Mouse (Mus musculus) cerebellum, adult 8-10 months (tissue): ENCODE measurements around the gene Otud1.

Experiments used
- DNase-seq: peaks from one replicate; pipeline ENCODE4 v3.0.0; 2022

Otud1 gene

DNA sequence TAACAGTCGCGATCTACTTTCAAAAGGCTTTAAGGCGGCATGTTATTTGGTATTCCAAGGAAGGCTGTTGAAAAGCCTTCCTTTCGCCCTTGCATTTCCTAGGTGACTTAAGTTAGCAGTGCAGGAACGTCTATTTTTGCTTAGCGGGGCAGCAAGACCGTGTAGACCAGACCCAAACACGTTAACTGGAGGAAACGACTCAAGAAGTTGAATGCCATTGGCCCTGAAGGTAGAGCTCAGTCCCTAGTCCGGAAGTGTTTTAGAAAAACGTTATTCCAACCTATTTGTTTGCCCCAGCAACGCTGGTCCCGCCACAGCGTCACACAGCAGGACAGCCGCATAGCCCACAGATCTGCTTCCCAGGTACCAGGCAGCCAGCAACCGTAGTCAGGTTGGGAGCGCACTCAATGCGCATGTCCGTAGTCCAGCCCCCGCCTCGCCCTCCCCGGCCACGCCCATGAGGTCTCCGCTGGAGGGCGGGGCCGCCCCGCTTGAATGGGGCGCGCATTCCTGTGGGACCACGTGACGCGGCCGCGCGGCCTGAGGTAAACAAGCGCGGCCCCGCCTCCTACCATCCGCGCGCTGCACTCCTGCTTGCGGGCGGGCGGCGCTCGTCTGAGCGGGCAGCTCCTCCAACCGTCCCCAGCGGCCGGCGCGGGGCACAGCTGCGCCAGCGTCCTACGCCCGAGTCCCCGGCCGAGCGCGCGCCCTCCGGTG lies at the start of gene Otud1:
Gene Otud1, plus strand, starts transcription at position 595 of the 717 bp plus-strand sequence.
- DNase-seq: peak; percentile 97

GRCm38 (mm10) chr2:19607852-19608251 lies 49.7 kb upstream of the Otud1 start:
- no peak for DNase-seq

GRCm38 (mm10) chr2:19608410-19609073 lies 49.0 kb upstream of the Otud1 start:
- no peak for DNase-seq

GRCm38 (mm10) chr2:19622041-19622440 lies 35.5 kb upstream of the Otud1 start:
- DNase-seq: no peak

- no peak for DNase-seq
These were observed 30.5 kb upstream of the Otud1 start for GRCm38 (mm10) chr2:19627044-19627443.

- no peak for DNase-seq
These were observed 29.5 kb upstream of the Otud1 start for GRCm38 (mm10) chr2:19627920-19628608.

GRCm38 (mm10) chr2:19630544-19630943 lies 27.0 kb upstream of the Otud1 start:
- no peak for DNase-seq

- no peak for DNase-seq
These were observed 24.1 kb upstream of the Otud1 start for GRCm38 (mm10) chr2:19633406-19633920.

DNA sequence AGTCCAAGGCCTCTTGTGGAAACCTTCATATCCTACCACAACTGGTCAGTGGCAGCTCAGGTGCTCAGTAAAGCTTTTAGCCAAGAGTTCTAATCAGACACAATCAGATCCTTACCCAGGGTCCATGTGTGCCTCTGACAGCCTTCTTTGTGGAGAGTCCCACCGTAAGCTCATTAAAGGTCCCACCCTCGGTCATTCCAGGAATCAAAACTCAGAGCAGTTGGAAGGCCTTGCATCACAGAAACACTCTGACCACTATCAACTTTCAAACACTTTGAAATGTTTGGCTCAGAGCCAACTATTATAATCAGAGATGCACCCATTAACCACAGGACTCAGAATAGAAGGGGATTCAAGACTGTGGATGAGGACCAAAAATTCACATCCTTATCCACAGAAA lies 12.4 kb upstream of the Otud1 start:
- no peak for DNase-seq

DNA sequence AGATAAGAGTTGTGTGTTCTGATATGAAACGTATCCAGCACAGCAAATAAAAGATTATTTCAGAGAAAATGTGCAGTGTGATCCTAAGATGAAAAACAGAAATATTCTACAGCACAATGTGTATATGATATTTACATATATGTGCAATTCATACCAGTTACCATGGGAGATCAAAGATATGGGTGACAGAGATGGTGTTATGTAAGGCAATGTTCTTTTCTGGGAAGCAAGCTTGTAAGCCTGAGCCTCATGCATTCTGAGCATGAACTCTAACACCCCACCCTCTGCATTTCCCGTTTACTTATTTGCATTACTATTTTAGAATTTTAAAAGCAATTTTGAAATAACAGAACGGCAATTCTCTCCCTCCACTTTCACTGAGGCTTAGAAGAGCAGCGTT lies 11.4 kb upstream of the Otud1 start:
- no peak for DNase-seq

GRCm38 (mm10) chr2:19646910-19647309 lies 10.6 kb upstream of the Otud1 start:
- no peak for DNase-seq

- DNase-seq: peak; percentile 13
These were observed 1.1 kb upstream of the Otud1 start for GRCm38 (mm10) chr2:19656436-19656835.

DNA sequence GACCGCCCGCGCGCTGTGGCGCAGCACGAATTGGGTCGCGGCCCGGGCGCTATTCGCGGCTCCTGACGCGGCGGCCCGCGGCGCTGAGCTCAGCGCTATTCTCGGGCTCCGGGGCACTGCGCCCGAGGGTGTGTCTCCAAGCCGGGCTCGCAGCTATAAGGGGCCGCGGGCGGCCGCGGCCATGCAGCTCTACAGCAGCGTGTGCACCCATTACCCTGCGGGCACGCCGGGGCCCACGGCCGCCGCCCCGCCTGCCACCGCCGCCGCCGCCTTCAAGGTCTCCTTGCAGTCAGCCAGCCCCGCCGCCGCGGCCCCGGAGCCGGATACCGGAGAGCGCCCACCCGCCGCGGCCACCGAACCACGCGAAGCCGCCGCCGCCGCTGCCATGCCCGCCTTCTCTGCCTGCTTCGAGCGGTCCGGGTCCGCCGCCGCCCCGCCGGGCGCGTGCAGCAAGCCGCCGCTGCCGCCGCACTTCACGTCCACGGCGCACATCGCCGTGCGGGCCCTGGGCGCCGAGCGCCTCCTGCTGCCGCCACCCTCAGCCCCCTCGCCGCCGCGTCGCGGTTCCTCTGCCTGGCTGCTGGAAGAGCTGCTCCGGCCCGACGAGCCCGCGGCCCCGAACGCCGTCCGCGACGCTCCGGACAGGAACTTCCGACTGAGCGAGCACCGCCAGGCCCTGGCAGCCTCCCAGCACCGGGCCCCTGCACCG lies 483 bp downstream of the Otud1 start:
- DNase-seq: no peak

DNA sequence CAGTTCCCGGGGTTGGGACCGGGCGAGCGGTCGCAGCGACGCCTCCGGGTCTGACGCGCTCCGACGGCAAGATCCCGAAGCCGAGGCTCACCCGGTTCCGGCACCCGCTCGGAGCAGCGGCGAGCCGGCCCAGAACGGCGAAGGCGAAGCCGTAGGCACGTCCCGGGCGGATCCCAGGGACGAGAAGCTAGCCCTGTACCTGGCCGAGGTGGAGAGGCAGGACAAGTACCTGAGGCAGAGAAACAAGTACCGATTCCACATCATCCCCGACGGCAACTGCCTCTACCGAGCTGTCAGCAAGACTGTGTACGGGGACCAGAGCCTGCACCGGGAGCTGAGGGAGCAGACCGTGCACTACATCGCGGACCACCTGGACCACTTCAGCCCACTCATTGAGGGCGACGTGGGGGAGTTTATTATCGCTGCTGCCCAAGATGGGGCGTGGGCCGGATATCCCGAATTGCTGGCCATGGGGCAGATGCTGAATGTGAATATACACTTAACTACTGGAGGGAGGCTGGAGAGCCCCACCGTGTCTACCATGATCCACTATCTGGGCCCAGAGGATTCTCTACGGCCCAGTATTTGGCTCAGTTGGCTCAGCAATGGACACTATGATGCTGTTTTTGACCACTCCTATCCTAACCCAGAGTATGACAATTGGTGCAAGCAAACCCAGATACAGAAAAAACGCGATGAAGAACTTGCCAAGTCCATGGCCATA lies 1.3 kb downstream of the Otud1 start:
- peak; percentile 34 for DNase-seq

DNA sequence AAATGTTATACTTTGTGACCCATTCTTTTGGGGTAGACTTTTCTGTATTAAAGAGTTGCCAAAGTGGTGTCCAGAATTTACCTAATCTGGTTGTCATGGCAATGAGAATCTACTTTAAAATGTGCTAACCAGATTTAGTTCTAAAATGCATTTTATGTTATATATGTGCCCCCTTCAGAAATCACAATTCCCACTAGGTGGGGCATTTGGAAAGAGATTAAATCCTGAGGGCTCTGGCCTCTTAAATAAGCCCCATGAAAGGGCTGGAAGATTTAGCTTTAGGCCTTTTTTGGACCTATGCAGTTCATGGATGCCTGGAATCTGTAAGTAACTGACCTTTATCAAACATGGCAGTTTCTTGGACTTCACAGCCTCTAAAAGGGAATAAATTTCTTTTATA lies 3.3 kb downstream of the Otud1 start:
- DNase-seq: no peak

DNA sequence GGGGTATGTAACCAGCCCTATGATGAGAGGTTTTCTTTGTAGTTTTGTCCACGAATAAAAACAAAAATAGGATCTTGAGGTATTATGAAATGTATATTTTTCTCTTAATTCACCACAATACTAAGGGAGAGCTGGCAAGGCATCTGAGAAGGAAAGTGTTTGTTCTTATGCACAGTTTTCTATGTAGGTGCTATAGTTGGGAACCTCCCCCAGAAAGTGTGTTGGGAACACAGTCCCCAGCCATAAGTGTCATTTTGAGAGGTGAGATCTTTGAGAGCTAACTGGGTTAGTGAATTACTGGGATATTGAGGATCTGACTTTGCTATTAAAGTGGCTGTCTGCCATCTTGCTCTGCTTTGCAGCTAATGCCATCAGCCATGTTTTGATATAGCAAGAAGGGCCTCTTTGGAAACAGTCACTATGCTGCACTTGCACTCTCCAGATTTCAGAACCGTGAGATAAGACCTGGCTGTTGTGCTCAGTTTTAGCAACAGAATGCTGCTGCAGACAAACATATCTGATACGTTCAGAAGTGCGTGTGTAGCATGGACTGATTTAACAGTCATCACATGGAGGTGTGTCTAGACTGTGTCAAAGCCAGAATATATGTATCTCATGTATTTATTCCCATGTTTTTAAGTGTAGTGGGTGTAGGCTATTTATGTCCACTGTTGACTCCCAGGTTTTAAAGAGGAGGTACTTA lies 5.7 kb downstream of the Otud1 start:
- no peak for DNase-seq

GRCm38 (mm10) chr2:19664147-19664546 lies 6.6 kb downstream of the Otud1 start:
- no peak for DNase-seq

DNA sequence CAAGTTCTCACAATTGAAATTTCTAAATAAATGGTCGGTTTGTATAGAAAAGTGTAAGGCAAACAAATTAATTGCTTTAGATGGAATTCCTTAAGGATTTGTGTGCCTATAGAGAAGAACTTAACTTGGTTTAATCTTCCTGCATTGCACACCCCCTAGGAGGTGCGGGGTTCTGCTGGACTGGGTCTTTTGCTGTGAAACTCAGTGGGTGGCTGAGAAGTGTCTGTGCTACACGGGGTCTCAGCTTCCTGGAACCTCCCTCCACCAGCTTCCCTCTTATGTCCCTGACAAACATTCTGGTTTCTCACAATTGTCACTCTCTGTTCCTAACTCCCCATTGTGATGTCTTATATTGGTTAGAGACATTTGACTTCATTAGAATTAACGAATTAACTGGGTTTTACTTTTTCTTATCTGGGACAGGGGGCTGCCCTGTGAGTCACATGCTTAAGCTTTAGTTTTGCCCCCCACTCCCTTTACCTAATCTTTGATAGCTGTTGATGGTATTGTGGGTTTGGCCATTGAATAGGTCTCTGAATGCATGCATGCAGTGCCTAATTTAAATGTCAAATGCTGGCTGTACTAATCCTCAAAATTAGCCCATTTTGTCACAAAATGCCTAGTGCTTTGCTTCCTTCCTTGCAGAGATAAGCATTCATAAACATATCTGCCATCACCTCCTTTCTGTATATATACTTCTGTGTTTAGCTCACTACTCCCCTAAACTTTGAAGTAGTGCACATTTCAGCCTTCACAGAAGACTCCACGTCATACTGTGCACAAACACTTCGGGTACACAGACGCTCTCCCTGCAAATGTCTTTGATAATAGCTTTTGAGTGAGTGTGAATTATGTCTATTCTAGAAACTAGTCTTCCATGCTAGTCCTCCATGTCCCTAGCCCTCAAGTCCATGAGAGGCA lies 7.3 kb downstream of the Otud1 start:
- DNase-seq: no peak

DNA sequence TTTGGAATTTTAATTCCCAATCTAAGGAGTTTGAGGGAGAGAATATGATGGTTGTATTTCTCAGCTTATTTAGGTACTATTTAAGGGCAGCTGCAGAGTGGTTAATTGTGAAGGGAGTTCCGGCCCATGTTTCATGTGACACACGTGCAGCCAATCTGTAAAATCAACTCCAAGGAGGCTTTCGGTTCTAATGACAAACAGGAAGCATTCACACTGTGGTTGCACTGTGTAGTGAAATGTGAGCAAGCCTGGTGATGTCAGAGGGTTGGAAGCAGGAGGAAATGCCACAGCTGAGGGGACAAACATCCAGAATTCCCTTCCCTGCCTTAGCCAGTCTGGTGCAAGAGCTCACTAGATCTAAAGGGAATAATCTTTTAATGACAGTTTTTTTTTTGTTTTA lies 8.3 kb downstream of the Otud1 start:
- no peak for DNase-seq

DNA sequence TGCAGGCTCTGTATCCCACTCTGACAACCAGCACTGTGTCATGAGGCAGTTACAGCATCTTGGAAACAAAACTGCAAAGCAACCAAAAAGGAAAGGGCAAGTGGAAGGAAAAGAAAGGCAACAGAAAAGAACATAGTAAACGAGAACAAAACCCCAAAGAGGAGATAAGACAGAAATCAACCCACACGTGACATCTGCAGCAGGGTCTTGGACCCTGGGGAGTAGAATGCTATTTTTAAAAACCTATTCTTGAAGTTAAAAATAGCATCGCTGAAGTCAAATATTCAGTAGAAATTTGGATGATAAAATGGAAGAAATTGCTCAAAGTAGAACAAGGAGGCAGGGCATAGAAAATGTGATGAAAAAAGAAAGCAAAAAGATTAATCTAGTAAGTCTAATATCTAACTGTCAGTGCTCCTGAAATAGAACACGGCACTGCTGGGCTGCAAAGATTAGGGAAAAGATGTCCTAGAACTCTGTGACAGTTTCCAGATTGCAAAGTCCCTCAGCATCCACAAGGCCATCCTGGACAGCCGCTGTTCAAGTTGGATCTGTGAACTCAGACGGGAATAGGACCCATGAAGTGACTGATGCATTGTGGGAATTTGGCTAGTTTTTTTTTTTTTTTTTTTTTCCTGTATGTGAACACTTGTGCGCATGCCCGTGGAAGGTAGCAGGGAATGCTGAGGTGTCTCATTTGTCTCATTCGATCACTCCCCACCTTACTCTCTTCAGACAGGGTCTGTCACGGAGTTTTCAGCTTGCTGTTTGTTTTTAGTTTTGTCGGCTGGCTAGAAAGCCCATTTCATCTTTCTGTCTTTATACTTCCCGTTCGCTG lies 13.5 kb downstream of the Otud1 start:
- no peak for DNase-seq
